Mouse (Mus musculus): ENCODE data around the gene Tex26. TPM values are rescaled to one million over a fixed set of nuclear protein-coding genes. Genes with fewer than 3 reads are reported as not detected.

The Tex26 gene
- polyA plus RNA-seq (2014; fragmentation: Illumina TruSeq; extraction: RNeasy Lipid Tissue Mini Kit (QIAGEN cat#74804); ENCODE audit: low read depth, low replicate concordance) = not detected

GRCm38 (mm10) chr5:149439531-149440179 lies at the start of gene Tex26:
TSS of gene Tex26 (plus strand) at chr5:149439660.

GRCm38 (mm10) chr5:149411509-149412193 lies 27.8 kb upstream of the Tex26 start, which contains the start of gene Medag:
TSS of gene Medag (plus strand) at chr5:149411749.

Other genes with a start within 250 kb of the Tex26 start
- gene Alox5ap, start 174.9 kb upstream of the Tex26 start, polyA plus RNA-seq (2014; fragmentation: Illumina TruSeq; extraction: RNeasy Lipid Tissue Mini Kit (QIAGEN cat#74804); ENCODE audit: low read depth, low replicate concordance) = 1.9 TPM
- gene Medag, start 27.9 kb upstream of the Tex26 start, polyA plus RNA-seq (2014; fragmentation: Illumina TruSeq; extraction: RNeasy Lipid Tissue Mini Kit (QIAGEN cat#74804); ENCODE audit: low read depth, low replicate concordance) = 13.0 TPM
- not detected for gene Wdr95, start 89.0 kb downstream of the Tex26 start, polyA plus RNA-seq (2014; fragmentation: Illumina TruSeq; extraction: RNeasy Lipid Tissue Mini Kit (QIAGEN cat#74804); ENCODE audit: low read depth, low replicate concordance)
- 106 TPM for gene Hsph1, start 196.7 kb downstream of the Tex26 start, polyA plus RNA-seq (2014; fragmentation: Illumina TruSeq; extraction: RNeasy Lipid Tissue Mini Kit (QIAGEN cat#74804); ENCODE audit: low read depth, low replicate concordance)
- 24.3 TPM for gene B3glct, start 238.6 kb downstream of the Tex26 start, polyA plus RNA-seq (2014; fragmentation: Illumina TruSeq; extraction: RNeasy Lipid Tissue Mini Kit (QIAGEN cat#74804); ENCODE audit: low read depth, low replicate concordance)

All from sigmoid colon, adult 10 weeks (tissue).